Mouse (Mus musculus) lung, adult 2 months (tissue): ENCODE measurements around the gene Klhdc9.

Source experiments
- CTCF ChIP-seq: fragments of 200-500 bp; IDR thresholded peaks from 2 replicates; pipeline ENCODE4 v1.5.1; 2011; ENCODE audit warnings: mild to moderate bottlenecking, low read length, control low read depth; ENCODE audit not compliant: insufficient read depth
- POLR2A ChIP-seq: fragments of 200-500 bp; IDR thresholded peaks from 2 replicates; pipeline ENCODE4 v1.6.1; 2011; ENCODE audit warnings: low read depth, mild to moderate bottlenecking, control low read depth, low read length, borderline replicate concordance; ENCODE audit errors: extremely low read depth

DNA sequence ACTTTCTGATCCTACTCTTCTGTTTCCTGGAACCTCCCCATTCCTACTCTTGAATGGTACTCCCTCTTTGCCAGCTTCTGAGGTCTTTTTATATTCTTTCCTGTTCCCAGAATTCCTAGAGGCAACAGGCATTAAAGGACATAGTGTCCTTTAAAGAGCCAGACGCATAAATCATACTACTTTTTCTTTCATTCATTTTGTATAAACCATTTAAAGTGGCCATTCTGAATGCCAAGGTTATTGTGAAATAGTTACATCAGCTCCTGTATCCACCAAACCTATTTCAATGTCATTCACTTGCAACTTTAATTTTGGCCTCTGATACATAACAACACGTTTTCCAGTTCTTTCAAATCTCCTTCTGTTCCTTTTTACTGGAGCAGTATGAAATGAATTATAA is 51.3 kb downstream of the Klhdc9 start:
- TF ChIP-seq POLR2A (no peak), CTCF (no peak)
